Mouse (Mus musculus): ENCODE measurements around the gene Ap3d1. TPM values are rescaled to one million over a fixed set of nuclear protein-coding genes. Genes with fewer than 3 reads are reported as not detected.
A peak's percentile ranks its signal among the peaks of the same experiment; 100 is the strongest.

Ap3d1 gene
- polyA plus RNA-seq, 1 experiment from 2014 or later: 109 TPM

DNA sequence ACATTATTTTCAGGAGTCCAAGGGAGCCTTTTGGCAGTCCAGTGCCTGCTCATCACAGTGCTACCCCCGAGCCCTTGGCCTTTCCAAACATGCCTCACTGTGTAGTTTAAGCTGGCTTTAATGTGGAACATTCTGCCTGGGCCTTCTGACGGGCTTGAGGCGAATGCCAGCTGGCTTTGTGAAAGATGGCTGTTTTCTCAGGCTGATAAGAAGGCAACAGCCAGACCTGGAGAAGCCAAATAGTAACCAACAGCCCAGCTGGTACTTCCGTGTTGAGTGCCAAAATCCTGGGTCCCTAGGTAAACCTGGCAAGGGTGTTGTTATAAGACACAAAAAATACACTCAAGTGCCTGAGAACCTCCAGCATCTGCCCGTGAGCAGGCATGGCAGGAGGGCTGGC, 5.3 kb downstream of the Ap3d1 start:
- peaks cover 52% of the 10 kb centered on the region for H3K4me1 ChIP-seq (replicated peaks)
- WGBS: 73% methylated on average over 5 of the region's 5 CpGs
- no peak overlapping the region for H3K9ac ChIP-seq
- no peak overlapping the region for H3K4me3 ChIP-seq
- H3K4me2 ChIP-seq: no peak overlapping the region
- H3K36me3 ChIP-seq: peaks cover 9% of the 10 kb centered on the region
- no peaks in the 10 kb centered on the region for H3K9me3 ChIP-seq
- no peaks in the 10 kb centered on the region for H3K27me3 ChIP-seq
- peak overlapping the region; percentile 17; the same call in 1 of the 2 replicates for H3K27ac ChIP-seq (replicated peaks)
- ATAC-seq (ENCODE audit: low FRiP score, low read depth): no peak

GRCm38 (mm10) chr10:80732611-80733101, 9.4 kb downstream of the Ap3d1 start:
- Histone ChIP-seq H3K4me3 (no peak overlapping the region), H3K36me3 (peaks cover 46% of the 10 kb centered on the region), H3K9me3 (no peaks in the 10 kb centered on the region), H3K27ac (replicated peaks) (no peak overlapping the region), H3K4me2 (no peak overlapping the region), H3K27me3 (no peaks in the 10 kb centered on the region), H3K9ac (no peak overlapping the region), H3K4me1 (replicated peaks) (peaks cover 17% of the 10 kb centered on the region)
- WGBS: 92% methylated on average over 6 of the region's 6 CpGs
- no peak for ATAC-seq (ENCODE audit: low FRiP score, low read depth)

DNA sequence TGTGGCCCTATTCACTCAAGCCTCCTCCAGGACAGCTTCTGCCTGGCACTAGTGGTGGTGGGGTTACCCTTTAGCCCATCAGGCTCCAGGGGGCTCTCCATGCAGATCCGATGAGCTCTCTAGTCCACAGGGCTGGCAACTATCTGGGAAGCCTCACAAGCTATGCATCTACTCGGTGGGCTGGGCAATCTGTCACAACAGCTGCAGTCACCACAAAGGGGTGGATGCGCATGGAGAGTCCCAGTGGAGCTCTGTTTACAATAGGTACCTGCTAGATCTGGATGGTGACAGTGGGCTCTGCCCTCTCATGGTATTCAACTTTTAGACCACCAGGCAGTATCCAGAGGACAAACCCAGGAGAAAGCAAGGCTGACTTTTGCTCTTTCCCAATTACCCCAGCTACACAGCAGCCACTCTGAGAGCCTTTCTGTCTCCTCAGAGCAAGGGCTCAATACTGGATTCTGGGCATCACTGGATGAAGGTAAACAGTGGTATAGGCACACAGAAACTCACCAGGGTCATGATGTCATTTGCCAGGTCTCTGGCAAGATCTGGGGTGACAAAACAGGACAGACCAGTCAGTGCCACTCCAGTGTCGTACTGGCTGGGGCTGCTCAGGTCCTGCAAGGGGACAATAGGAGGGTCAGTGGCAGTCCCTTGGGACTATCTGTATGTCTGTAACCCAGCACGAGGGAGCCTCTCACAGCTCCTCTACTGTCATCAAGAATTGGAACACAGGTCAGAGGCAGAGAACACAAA, 14.5 kb downstream of the Ap3d1 start:
- Histone ChIP-seq H3K4me3 (no peak overlapping the region), H3K9ac (no peak overlapping the region), H3K27me3 (no peaks in the 10 kb centered on the region), H3K4me2 (no peak overlapping the region), H3K27ac (replicated peaks) (no peak overlapping the region), H3K4me1 (replicated peaks) (no peaks in the 10 kb centered on the region), H3K9me3 (no peaks in the 10 kb centered on the region), H3K36me3 (peaks cover 90% of the 10 kb centered on the region)
- 85% methylated on average over 5 of the region's 5 CpGs for WGBS
- ATAC-seq (ENCODE audit: low FRiP score, low read depth): no peak

- Histone ChIP-seq H3K9me3 (no peaks in the 10 kb centered on the region), H3K4me1 (replicated peaks) (no peaks in the 10 kb centered on the region), H3K27ac (replicated peaks) (no peak overlapping the region), H3K36me3 (peaks cover 95% of the 10 kb centered on the region), H3K27me3 (no peaks in the 10 kb centered on the region), H3K9ac (no peak overlapping the region), H3K4me2 (no peak overlapping the region), H3K4me3 (no peak overlapping the region)
- ATAC-seq (ENCODE audit: low FRiP score, low read depth): no peak
- WGBS: 81% methylated on average over 1 of the region's 1 CpGs
Measured at GRCm38 (mm10) chr10:80717281-80717680, 24.8 kb downstream of the Ap3d1 start.

DNA sequence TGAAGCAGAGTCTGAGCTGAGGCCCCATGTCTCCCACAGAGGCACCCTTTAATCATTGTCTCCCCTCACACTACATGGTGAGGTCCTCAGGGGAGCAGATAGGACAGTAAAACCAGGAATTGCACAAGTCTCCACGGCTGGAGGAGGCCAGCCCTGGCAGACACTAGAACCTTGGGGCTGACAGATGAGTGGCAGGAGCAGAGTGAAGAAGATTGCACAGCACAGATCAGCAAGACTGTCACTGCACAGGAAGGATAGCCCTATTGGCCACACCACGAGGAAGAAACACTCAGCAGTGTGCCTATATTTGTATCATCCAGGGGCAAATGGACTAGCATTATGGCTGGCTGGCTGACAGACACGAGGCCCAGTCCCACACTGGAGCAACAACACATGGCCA, 31.2 kb downstream of the Ap3d1 start:
- WGBS: 96% methylated on average over 3 of the region's 3 CpGs
- H3K27ac ChIP-seq (replicated peaks): no peak overlapping the region
- no peak for ATAC-seq (ENCODE audit: low FRiP score, low read depth)
- H3K4me1 ChIP-seq (replicated peaks): no peaks in the 10 kb centered on the region
- H3K4me2 ChIP-seq: no peak overlapping the region
- H3K9ac ChIP-seq: no peak overlapping the region
- H3K4me3 ChIP-seq: no peak overlapping the region
- no peaks in the 10 kb centered on the region for H3K9me3 ChIP-seq
- peaks cover 90% of the 10 kb centered on the region for H3K36me3 ChIP-seq
- H3K27me3 ChIP-seq: no peaks in the 10 kb centered on the region

DNA sequence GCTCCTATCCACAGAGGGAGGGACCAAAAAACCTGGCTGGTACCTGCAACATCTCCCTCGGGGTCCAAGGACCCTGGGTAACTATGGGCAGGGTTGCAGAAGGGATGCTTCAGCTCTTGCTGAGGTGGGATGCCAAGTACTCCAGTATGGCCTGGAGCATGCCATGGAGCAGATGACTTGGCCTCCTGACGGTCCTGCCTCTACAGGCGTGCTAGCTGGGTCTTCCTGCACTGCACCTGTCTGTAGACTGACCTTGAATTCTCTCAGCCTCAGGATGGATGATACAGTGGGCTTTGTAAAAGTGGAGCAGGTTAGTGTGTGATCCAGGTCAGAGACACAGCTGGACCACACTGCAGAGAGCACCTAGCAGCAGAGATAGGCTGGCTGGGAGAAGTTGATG, 36.6 kb downstream of the Ap3d1 start:
- peaks cover 31% of the 10 kb centered on the region for H3K4me1 ChIP-seq (replicated peaks)
- ATAC-seq (ENCODE audit: low FRiP score, low read depth): no peak
- H3K9ac ChIP-seq: no peak overlapping the region
- WGBS: 83% methylated on average over 3 of the region's 3 CpGs
- no peaks in the 10 kb centered on the region for H3K27me3 ChIP-seq
- no peak overlapping the region for H3K4me2 ChIP-seq
- H3K27ac ChIP-seq (replicated peaks): no peak overlapping the region
- peaks cover 40% of the 10 kb centered on the region for H3K36me3 ChIP-seq
- H3K9me3 ChIP-seq: no peaks in the 10 kb centered on the region
- no peak overlapping the region for H3K4me3 ChIP-seq

GRCm38 (mm10) chr10:80705033-80705432, 37.0 kb downstream of the Ap3d1 start:
- H3K9me3 ChIP-seq: no peaks in the 10 kb centered on the region
- peaks cover 35% of the 10 kb centered on the region for H3K4me1 ChIP-seq (replicated peaks)
- H3K36me3 ChIP-seq: peaks cover 36% of the 10 kb centered on the region
- H3K4me3 ChIP-seq: no peak overlapping the region
- no peaks in the 10 kb centered on the region for H3K27me3 ChIP-seq
- no peak for ATAC-seq (ENCODE audit: low FRiP score, low read depth)
- no peak overlapping the region for H3K4me2 ChIP-seq
- H3K9ac ChIP-seq: no peak overlapping the region; the same call in 1 of the 2 replicates
- 62% methylated on average over 3 of the region's 3 CpGs for WGBS
- no peak overlapping the region for H3K27ac ChIP-seq (replicated peaks)

DNA sequence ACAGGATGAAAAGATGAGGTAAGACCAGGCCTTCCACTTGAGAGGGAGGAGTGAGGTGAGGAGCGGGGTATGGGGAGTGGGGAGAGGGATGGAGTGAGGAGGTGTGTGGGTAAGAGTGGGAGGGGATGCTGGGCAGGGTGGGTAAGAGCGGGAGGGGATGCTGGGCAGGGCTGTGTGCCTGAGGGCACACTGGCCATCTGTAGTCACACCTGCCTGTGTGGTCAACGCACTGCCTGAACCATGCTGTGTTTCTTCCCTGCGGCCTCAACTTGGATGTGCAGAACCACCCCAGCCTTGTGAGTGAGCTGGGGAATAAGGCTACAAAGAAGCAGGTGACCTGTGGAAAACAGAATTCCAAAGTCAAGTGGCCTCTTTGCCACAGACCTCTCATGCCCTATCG, 37.6 kb downstream of the Ap3d1 start:
- Histone ChIP-seq H3K27ac (replicated peaks) (no peak overlapping the region), H3K4me1 (replicated peaks) (peaks cover 39% of the 10 kb centered on the region), H3K27me3 (no peaks in the 10 kb centered on the region), H3K9ac (no peak overlapping the region; the same call in 1 of the 2 replicates), H3K4me3 (no peak overlapping the region), H3K4me2 (no peak overlapping the region), H3K9me3 (no peaks in the 10 kb centered on the region), H3K36me3 (peaks cover 30% of the 10 kb centered on the region)
- WGBS: 85% methylated on average over 5 of the region's 5 CpGs
- no peak for ATAC-seq (ENCODE audit: low FRiP score, low read depth)

DNA sequence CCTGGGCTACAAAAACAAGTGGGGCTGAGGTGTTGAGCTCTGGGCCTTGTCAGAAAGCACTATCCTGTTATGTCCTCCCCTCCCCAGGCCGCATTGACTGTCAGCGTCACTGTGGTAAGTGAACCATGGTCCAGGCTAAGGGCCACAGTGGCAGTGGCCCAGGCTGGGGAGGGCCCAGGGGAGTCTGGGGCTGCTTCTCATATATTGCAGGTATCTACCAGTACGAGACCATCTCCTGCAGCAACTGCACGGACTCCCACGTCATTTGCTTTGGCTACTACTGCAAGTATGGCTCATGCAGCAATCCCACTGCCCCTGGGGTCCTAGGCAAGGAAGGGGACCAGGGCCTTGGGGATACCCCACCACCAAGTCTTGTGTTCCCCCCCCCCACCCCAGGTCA, 38.4 kb downstream of the Ap3d1 start:
- Histone ChIP-seq H3K27ac (replicated peaks) (peak overlapping the region; percentile 87; the same call in 1 of the 2 replicates), H3K9me3 (no peaks in the 10 kb centered on the region), H3K36me3 (peaks cover 22% of the 10 kb centered on the region), H3K4me3 (peak overlapping the region; percentile 65), H3K27me3 (no peaks in the 10 kb centered on the region), H3K4me1 (replicated peaks) (peaks cover 40% of the 10 kb centered on the region), H3K9ac (peak overlapping the region; percentile 56; the same call in 1 of the 2 replicates), H3K4me2 (peak overlapping the region; percentile 88)
- ATAC-seq (ENCODE audit: low FRiP score, low read depth): no peak
- WGBS: 87% methylated on average over 5 of the region's 5 CpGs

DNA sequence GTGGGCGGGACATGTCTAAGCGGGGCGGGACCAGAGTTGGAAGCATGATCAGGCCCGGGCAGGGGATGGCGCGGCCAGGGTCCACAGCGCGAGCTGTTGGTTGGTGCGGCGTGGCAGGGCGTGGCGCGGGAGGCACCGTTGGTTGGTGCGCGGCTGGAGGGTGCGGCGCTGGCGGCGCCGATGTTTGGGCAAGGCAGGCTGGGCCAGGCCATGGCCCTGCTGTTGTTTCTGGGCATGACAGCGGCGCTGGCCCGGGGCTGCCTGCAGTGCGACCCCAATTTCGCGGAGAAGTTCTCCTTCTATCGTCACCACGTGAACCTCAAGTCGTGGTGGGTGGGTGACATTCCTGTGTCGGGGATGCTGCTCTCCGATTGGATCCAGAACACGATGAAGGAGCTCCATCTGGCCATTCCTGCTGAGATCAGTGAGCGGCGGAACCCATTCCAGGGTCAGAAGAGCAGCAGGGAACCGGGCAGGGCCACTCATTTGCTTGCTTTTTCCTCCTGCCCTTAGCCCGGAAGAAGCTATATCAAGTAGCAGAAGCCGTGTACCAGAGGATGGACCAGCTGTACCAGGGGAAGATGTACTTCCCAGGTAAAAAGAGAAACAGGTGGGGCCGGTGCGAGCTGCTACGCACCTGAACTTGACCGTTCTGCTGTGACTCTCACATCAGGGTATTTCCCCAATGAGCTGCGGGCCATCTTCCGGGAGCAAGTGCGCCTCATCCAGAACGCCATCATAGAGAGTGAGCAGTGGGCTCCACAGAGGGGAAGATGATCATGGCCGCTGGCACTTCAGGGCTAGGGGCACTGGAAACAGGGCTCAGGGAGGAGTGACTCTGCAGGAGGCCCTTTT, 39.3 kb downstream of the Ap3d1 start:
- Histone ChIP-seq H3K9me3 (no peaks in the 10 kb centered on the region), H3K4me3 (peak overlapping the region; percentile 65), H3K9ac (peak overlapping the region; percentile 56), H3K4me1 (replicated peaks) (peaks cover 48% of the 10 kb centered on the region), H3K27ac (replicated peaks) (peak overlapping the region; percentile 87), H3K36me3 (peaks cover 13% of the 10 kb centered on the region), H3K27me3 (no peaks in the 10 kb centered on the region), H3K4me2 (peak overlapping the region; percentile 88)
- ATAC-seq (ENCODE audit: low FRiP score, low read depth): peak; percentile 85
- WGBS: 1% methylated on average over 40 of the region's 47 CpGs

- peak within 1 kb of the TSS; percentile 88 for H3K4me2 ChIP-seq
- WGBS: under 1% methylated on average over 48 of the region's 59 CpGs
- H3K36me3 ChIP-seq: peaks cover 5% of the 10 kb centered on the region
- H3K4me3 ChIP-seq: peak within 1 kb of the TSS; percentile 65
- peaks cover 48% of the 10 kb centered on the region for H3K4me1 ChIP-seq (replicated peaks)
- peak; percentile 97 for ATAC-seq (ENCODE audit: low FRiP score, low read depth)
- peak within 1 kb of the TSS; percentile 87 for H3K27ac ChIP-seq (replicated peaks)
- H3K9ac ChIP-seq: peak within 1 kb of the TSS; percentile 77
- no peaks in the 10 kb centered on the region for H3K9me3 ChIP-seq
- H3K27me3 ChIP-seq: no peaks in the 10 kb centered on the region
Measured at GRCm38 (mm10) chr10:80701721-80702535, 40.1 kb downstream of the Ap3d1 start, which contains the start of the genes Mob3a and Izumo4. Gene Mob3a (minus strand): TSS chr10:80701977. Gene Izumo4 (plus strand): TSS chr10:80702184.
